Mouse (Mus musculus) G1E (cell line): Measurements from ENCODE around the gene Spta1.

Experiments used
- CTCF ChIP-seq: IDR thresholded peaks from 2 replicates; pipeline ENCODE4 v1.5.1; 2012; ENCODE audit warnings: low read depth, low read length, inconsistent platforms, mixed read lengths
- GATA1 ChIP-seq: IDR thresholded peaks from 2 replicates; pipeline ENCODE4 v1.6.1; 2012; ENCODE audit warnings: borderline replicate concordance, low read length, inconsistent platforms, mixed read lengths
- GATA2 ChIP-seq: IDR thresholded peaks from 2 replicates; pipeline ENCODE4 v1.6.1; 2012; ENCODE audit warnings: low read depth, low read length, inconsistent platforms, borderline replicate concordance
- POLR2AphosphoS5 ChIP-seq: IDR thresholded peaks from 2 replicates; pipeline ENCODE4 v1.6.1; 2012; ENCODE audit warnings: low read depth, low read length, inconsistent platforms; ENCODE audit not compliant: insufficient replicate concordance
- TAL1 ChIP-seq: conservative IDR thresholded peaks from 2 replicates; pipeline ENCODE4 v1.6.1; 2012; ENCODE audit warnings: low read depth, low read length, inconsistent platforms, mixed read lengths

DNA sequence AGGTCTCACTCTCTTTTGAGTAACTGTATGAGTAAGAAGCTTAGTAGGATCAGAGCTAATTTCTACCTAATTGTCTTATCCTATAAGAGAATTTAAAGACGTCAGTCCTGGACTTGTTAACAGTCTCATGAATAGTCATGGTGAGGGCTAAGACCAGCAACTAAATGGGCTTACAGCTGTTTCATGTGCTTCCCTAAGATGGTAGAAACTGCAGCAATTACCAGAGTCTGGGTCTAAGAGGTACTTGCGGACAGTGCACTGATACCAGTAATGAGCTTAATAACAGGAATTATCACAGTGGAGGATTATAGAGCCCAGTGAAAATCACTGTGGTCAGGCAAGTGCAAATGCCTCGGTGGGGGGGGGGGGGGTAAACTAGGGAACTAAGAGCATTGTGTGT, 40.6 kb upstream of the Spta1 start:
- no peak for TF ChIP-seq CTCF
- no peak for TF ChIP-seq POLR2AphosphoS5
- TF ChIP-seq GATA1, result no peak
- TF ChIP-seq GATA2, result no peak
- no peak for TF ChIP-seq TAL1
